Mouse (Mus musculus) ES-E14 (cell line): ENCODE measurements around the gene Nab2. TPM values are rescaled to one million over a fixed set of nuclear protein-coding genes. Genes with fewer than 3 reads are reported as not detected.

Source experiments
- DNase-seq: peaks from one replicate; pipeline ENCODE4 v3.0.0-alpha.2; 2013; ENCODE audit warnings: low read depth, low spot score
- H3K27ac ChIP-seq: 2 replicates; pipeline ENCODE4 v1.5.1; 2012; ENCODE audit warnings: low read depth, mild to moderate bottlenecking, low read length, moderate library complexity, mixed read lengths; ENCODE audit not compliant: poor library complexity, insufficient read depth, severe bottlenecking
- H3K36me3 ChIP-seq: 2 replicates; pipeline ENCODE4 v1.6.1; 2012; ENCODE audit warnings: mild to moderate bottlenecking, low read length, moderate library complexity, mixed read lengths; ENCODE audit not compliant: control insufficient read depth, poor library complexity, insufficient read depth, severe bottlenecking
- H3K4me1 ChIP-seq, 2 experiments: fragments of 150-350 bp in 1 of 2; sonication (generic) in 1 of 2; 2 replicates each; pipeline ENCODE4 v1.6.1; 2012; ENCODE audit warnings: low read length in 2 of 2, mild to moderate bottlenecking in 1 of 2, mixed read lengths in 1 of 2; ENCODE audit not compliant: control insufficient read depth in 2 of 2, insufficient read depth in 2 of 2, poor library complexity in 1 of 2
- H3K4me3 ChIP-seq, 2 experiments: fragments of 150-350 bp in 1 of 2; sonication (generic) in 1 of 2; 2 replicates each; pipeline ENCODE4 v1.5.1; 2012; ENCODE audit warnings: low read length in 2 of 2, low read depth in 1 of 2, mild to moderate bottlenecking in 1 of 2, mixed read lengths in 1 of 2; ENCODE audit not compliant: insufficient read depth in 1 of 2, poor library complexity in 1 of 2, severe bottlenecking in 1 of 2
- H3K9ac ChIP-seq: 2 replicates; pipeline ENCODE4 v1.6.1; 2012; ENCODE audit warnings: low read depth, mild to moderate bottlenecking, low read length, mixed read lengths; ENCODE audit not compliant: poor library complexity, insufficient read depth, severe bottlenecking
- H3K9me3 ChIP-seq: fragments of 150-350 bp; sonication (generic); 2 replicates; pipeline ENCODE4 v1.6.1; 2012; ENCODE audit warnings: low read depth, mild to moderate bottlenecking, low read length; ENCODE audit not compliant: control insufficient read depth, insufficient read depth
- CHD2 ChIP-seq: IDR thresholded peaks from 2 replicates; pipeline ENCODE4 v1.6.1; 2014; ENCODE audit warnings: mild to moderate bottlenecking, low read depth, low read length, inconsistent platforms
- HCFC1 ChIP-seq: IDR thresholded peaks from 2 replicates; pipeline ENCODE4 v1.6.1; 2012; ENCODE audit warnings: low read length, inconsistent platforms, borderline replicate concordance; ENCODE audit not compliant: insufficient read depth
- MAFK ChIP-seq: IDR thresholded peaks from 2 replicates; pipeline ENCODE4 v1.6.1; 2014; ENCODE audit warnings: mild to moderate bottlenecking, low read depth, low read length, inconsistent platforms; ENCODE audit not compliant: insufficient read depth
- ZC3H11A ChIP-seq: IDR thresholded peaks from 2 replicates; pipeline ENCODE4 v1.6.1; 2012; ENCODE audit warnings: low read depth, mild to moderate bottlenecking, inconsistent platforms, low read length, borderline replicate concordance
- ZNF384 ChIP-seq: IDR thresholded peaks from 2 replicates; pipeline ENCODE4 v1.6.1; 2012; ENCODE audit warnings: low read depth, low read length, inconsistent platforms
- in situ Hi-C, 2 experiments: fragments of 600-800 bp; cut with MboI; formaldehyde crosslinking; loops; one replicate each; pipeline ENCODE4 v1.15.1; 2025; ENCODE audit warnings: low sequenced_read_pairs in 2 of 2, inconsistent platforms in 1 of 2; ENCODE audit not compliant: unreplicated experiment in 2 of 2
- total RNA-seq: library from RNA; depleted of rRNA; stranded (reverse); fragments of 300-350 nt; gene quantifications from 2 replicates; pipeline ENCODE4 v1.2.3, GENCODE M21; 2012

The Nab2 gene
- total RNA-seq, 1 experiment, result 10.6 TPM

- TF ChIP-seq ZC3H11A, result no peak
- no peak for TF ChIP-seq MAFK
- TF ChIP-seq HCFC1, result no peak
- no peak for TF ChIP-seq CHD2
- TF ChIP-seq ZNF384, result no peak
- peaks cover 9 to 22% of the 10 kb centered on the region in 2 experiments; a peak in 3 of 4 replicates for H3K4me1 ChIP-seq
- no peak overlapping the region for H3K27ac ChIP-seq
- no peaks in the 10 kb centered on the region for H3K9me3 ChIP-seq
- no peak overlapping the region for H3K9ac ChIP-seq
- in situ Hi-C loops, result no loop called here
- no peaks in the 10 kb centered on the region for H3K36me3 ChIP-seq
- no peak for DNase-seq
- peak overlapping the region; percentile 66 to 72 for H3K4me3 ChIP-seq
Observed at GRCm38 (mm10) chr10:127619941-127620405, 48.4 kb downstream of the Nab2 start.

- no peak overlapping the region for H3K9ac ChIP-seq
- no peak overlapping the region for H3K4me3 ChIP-seq
- DNase-seq, result no peak
- H3K4me1 ChIP-seq, result peaks cover 9 to 24% of the 10 kb centered on the region in 2 experiments; a peak in 3 of 4 replicates
- TF ChIP-seq MAFK (no peak), ZC3H11A (no peak), CHD2 (no peak), ZNF384 (no peak), HCFC1 (no peak)
- no peaks in the 10 kb centered on the region for H3K9me3 ChIP-seq
- in situ Hi-C loops, result no loop called here
- H3K36me3 ChIP-seq, result no peaks in the 10 kb centered on the region
- no peak overlapping the region for H3K27ac ChIP-seq
Observed at GRCm38 (mm10) chr10:127619119-127619721, 49.1 kb downstream of the Nab2 start.

GRCm38 (mm10) chr10:127618173-127618572 lies 50.2 kb downstream of the Nab2 start:
- TF ChIP-seq MAFK (no peak), ZC3H11A (no peak), ZNF384 (no peak), HCFC1 (no peak), CHD2 (no peak)
- Histone ChIP-seq H3K27ac (no peak overlapping the region), H3K4me3 (no peak overlapping the region), H3K4me1 (peaks cover 9 to 24% of the 10 kb centered on the region in 2 experiments; a peak in 3 of 4 replicates), H3K9me3 (no peaks in the 10 kb centered on the region), H3K9ac (no peak overlapping the region), H3K36me3 (no peaks in the 10 kb centered on the region)
- DNase-seq, result no peak
- in situ Hi-C loops, result no loop called here

- H3K9me3 ChIP-seq, result no peaks in the 10 kb centered on the region
- H3K36me3 ChIP-seq, result no peaks in the 10 kb centered on the region
- no peak overlapping the region for H3K27ac ChIP-seq
- no peak for DNase-seq
- H3K9ac ChIP-seq, result no peak overlapping the region
- H3K4me1 ChIP-seq, result peaks cover 8 to 24% of the 10 kb centered on the region in 2 experiments; a peak in 3 of 4 replicates
- TF ChIP-seq MAFK (no peak), CHD2 (no peak), HCFC1 (no peak), ZC3H11A (no peak), ZNF384 (no peak)
- in situ Hi-C loops, result no loop called here
- H3K4me3 ChIP-seq, result no peak overlapping the region
Observed at GRCm38 (mm10) chr10:127617294-127617693, 51.1 kb downstream of the Nab2 start.
